Mouse (Mus musculus) brain, adult 2 months (tissue): ENCODE results near the gene Fabp3.
A peak's percentile ranks its signal among the peaks of the same experiment; 100 is the strongest.

Source experiments
- DNase-seq: peaks from one replicate; pipeline ENCODE4 v3.0.0; 2011; ENCODE audit warnings: low read depth, low spot score

The Fabp3 gene

GRCm38 (mm10) chr4:130308231-130309081 lies at the start of gene Fabp3, which contains the start of gene Gm10570:
TSS of gene Fabp3 (plus strand) at chr4:130308595.
TSS of gene Gm10570 (minus strand) at chr4:130308674.
- peak; percentile 93 for DNase-seq

GRCm38 (mm10) chr4:130260406-130260805 lies 48.0 kb upstream of the Fabp3 start:
- no peak for DNase-seq

- no peak for DNase-seq
Observed at GRCm38 (mm10) chr4:130264131-130264530, 44.3 kb upstream of the Fabp3 start.

GRCm38 (mm10) chr4:130264698-130265349 lies 43.6 kb upstream of the Fabp3 start:
- peak; percentile 42 for DNase-seq

- DNase-seq, result no peak
Observed at GRCm38 (mm10) chr4:130266601-130267000, 41.8 kb upstream of the Fabp3 start.

- no peak for DNase-seq
Observed at GRCm38 (mm10) chr4:130267069-130267468, 41.3 kb upstream of the Fabp3 start.

GRCm38 (mm10) chr4:130268736-130269135 lies 39.7 kb upstream of the Fabp3 start:
- no peak for DNase-seq

- DNase-seq, result peak; percentile 92
Observed at GRCm38 (mm10) chr4:130270089-130270488, 38.3 kb upstream of the Fabp3 start.

GRCm38 (mm10) chr4:130270611-130271347 lies 37.6 kb upstream of the Fabp3 start:
- peak; percentile 63 for DNase-seq

- peak; percentile 94 for DNase-seq
Observed at GRCm38 (mm10) chr4:130273698-130274345, 34.6 kb upstream of the Fabp3 start.

- peak; percentile 52 for DNase-seq
Observed at GRCm38 (mm10) chr4:130274346-130275015, 33.9 kb upstream of the Fabp3 start.

- DNase-seq, result peak; percentile 40
Observed at GRCm38 (mm10) chr4:130275016-130275822, 33.2 kb upstream of the Fabp3 start.

GRCm38 (mm10) chr4:130275823-130276105 lies 32.6 kb upstream of the Fabp3 start:
- no peak for DNase-seq

GRCm38 (mm10) chr4:130276573-130277176 lies 31.7 kb upstream of the Fabp3 start:
- DNase-seq, result peak; percentile 32

- DNase-seq, result no peak
Observed at GRCm38 (mm10) chr4:130279105-130279504, 29.3 kb upstream of the Fabp3 start, which contains the start of gene Serinc2. TSS of gene Serinc2 (minus strand) at chr4:130279205.

GRCm38 (mm10) chr4:130282856-130283255 lies 25.5 kb upstream of the Fabp3 start:
- DNase-seq, result no peak

GRCm38 (mm10) chr4:130283826-130284225 lies 24.6 kb upstream of the Fabp3 start:
- no peak for DNase-seq

GRCm38 (mm10) chr4:130286531-130286930 lies 21.9 kb upstream of the Fabp3 start:
- DNase-seq, result no peak

- no peak for DNase-seq
Observed at GRCm38 (mm10) chr4:130289824-130290223, 18.6 kb upstream of the Fabp3 start.

GRCm38 (mm10) chr4:130292271-130292670 lies 16.1 kb upstream of the Fabp3 start:
- peak; percentile 91 for DNase-seq
